Mouse (Mus musculus): ENCODE measurements around the gene Elane. TPM values are rescaled to one million over a fixed set of nuclear protein-coding genes. Genes with fewer than 3 reads are reported as not detected.

Gene Elane
- polyA plus RNA-seq (2016; fragmentation: Nextera tagmentation; extraction: Ambion mirVana) = 12.1 and 15.4 TPM in 2 replicates

GRCm38 (mm10) chr10:79886054-79886453 lies at the start of gene Elane:
TSS of gene Elane (plus strand) at chr10:79886247.
- WGBS (ENCODE audit: insufficient replicate concordance) = 57% methylated on average over 6 of the region's 6 CpGs
- H3K27ac ChIP-seq = no peak within 1 kb of the TSS
- H3K27me3 ChIP-seq (replicated peaks) = peaks cover 23% of the 10 kb centered on the region; the same call in 1 of the 2 replicates
- H3K9ac ChIP-seq = no peak within 1 kb of the TSS
- no peaks in the 10 kb centered on the region for H3K9me3 ChIP-seq (replicated peaks)
- H3K4me3 ChIP-seq = no peak within 1 kb of the TSS
- H3K36me3 ChIP-seq = no peaks in the 10 kb centered on the region
- H3K4me1 ChIP-seq = peaks cover 29% of the 10 kb centered on the region
- no peak for ATAC-seq
- H3K4me2 ChIP-seq = no peak within 1 kb of the TSS

DNA sequence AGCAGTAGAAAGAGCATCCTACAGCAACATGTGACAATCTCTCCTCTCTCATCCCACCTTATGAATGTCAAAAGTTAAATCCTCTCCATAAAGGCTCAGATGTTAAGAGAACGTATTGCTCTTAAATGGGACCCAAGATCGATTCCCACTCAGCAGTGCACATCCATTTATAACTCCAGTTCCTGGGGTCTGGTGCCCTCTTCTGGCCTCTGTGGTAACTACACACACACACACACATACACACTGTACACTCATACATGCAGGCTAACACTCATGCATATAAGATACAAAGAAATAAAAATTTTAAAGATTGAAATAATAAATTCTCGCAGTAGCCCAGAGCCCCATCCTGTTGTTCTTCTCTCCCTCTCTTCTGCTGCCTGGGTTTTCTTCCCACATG lies 49.1 kb upstream of the Elane start:
- Histone ChIP-seq H3K4me2 (no peak overlapping the region), H3K27ac (no peak overlapping the region), H3K9ac (no peak overlapping the region), H3K36me3 (no peaks in the 10 kb centered on the region), H3K4me1 (peaks cover 22% of the 10 kb centered on the region), H3K9me3 (replicated peaks) (no peaks in the 10 kb centered on the region), H3K4me3 (no peak overlapping the region), H3K27me3 (replicated peaks) (no peaks in the 10 kb centered on the region)
- WGBS (ENCODE audit: insufficient replicate concordance) = 88% methylated on average over 3 of the region's 3 CpGs
- no peak for ATAC-seq

GRCm38 (mm10) chr10:79838151-79838550 lies 47.9 kb upstream of the Elane start:
- no peak overlapping the region for H3K27ac ChIP-seq
- ATAC-seq = no peak
- H3K4me2 ChIP-seq = no peak overlapping the region
- H3K9ac ChIP-seq = no peak overlapping the region
- no peak overlapping the region for H3K4me3 ChIP-seq
- H3K4me1 ChIP-seq = peaks cover 22% of the 10 kb centered on the region
- no peaks in the 10 kb centered on the region for H3K9me3 ChIP-seq (replicated peaks)
- 25% methylated on average over 2 of the region's 2 CpGs for WGBS (ENCODE audit: insufficient replicate concordance)
- H3K36me3 ChIP-seq = no peaks in the 10 kb centered on the region
- H3K27me3 ChIP-seq (replicated peaks) = no peaks in the 10 kb centered on the region

DNA sequence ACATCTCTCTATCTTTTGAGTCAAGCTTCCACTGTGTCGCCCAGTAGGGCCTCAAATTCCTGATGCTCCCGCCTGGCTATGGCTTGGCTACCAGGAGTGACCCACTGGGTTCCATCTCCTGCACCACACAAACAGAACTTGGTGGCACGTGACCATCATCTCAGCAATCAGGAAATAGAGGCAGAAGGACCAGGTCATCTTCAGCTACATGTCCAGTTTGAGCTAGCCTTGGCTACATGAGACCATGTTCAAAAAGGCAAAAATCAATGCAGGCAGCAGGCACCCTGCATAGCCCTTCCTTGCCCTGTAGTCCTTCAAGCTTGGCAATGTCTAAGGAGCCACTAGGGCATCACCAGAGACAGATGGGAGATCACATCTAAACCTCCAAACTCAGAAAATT lies 46.0 kb upstream of the Elane start:
- H3K27ac ChIP-seq = peak overlapping the region; percentile 64; the same call in 1 of the 2 replicates
- no peak overlapping the region for H3K4me3 ChIP-seq

GRCm38 (mm10) chr10:79840644-79841551 lies 45.1 kb upstream of the Elane start:
- Histone ChIP-seq H3K4me1 (peaks cover 15% of the 10 kb centered on the region), H3K9me3 (replicated peaks) (no peaks in the 10 kb centered on the region), H3K27me3 (replicated peaks) (0 out of 2 replicates have a peak, but pooled peaks cover 8% of the 10 kb centered on the region), H3K4me3 (peak overlapping the region; percentile 46), H3K27ac (peak overlapping the region; percentile 64), H3K9ac (peak overlapping the region; percentile 63), H3K36me3 (no peaks in the 10 kb centered on the region), H3K4me2 (peak overlapping the region; percentile 76)
- peak; percentile 74 for ATAC-seq
- WGBS (ENCODE audit: insufficient replicate concordance) = 2% methylated on average over 24 of the region's 24 CpGs

More for the DNA sequence above, 46.0 kb upstream of the Elane start:
- WGBS (ENCODE audit: insufficient replicate concordance) = 66% methylated on average over 3 of the region's 3 CpGs
- ATAC-seq = no peak
- H3K4me2 ChIP-seq = peak overlapping the region; percentile 76
- 0 out of 2 replicates have a peak, but pooled peaks cover 8% of the 10 kb centered on the region for H3K27me3 ChIP-seq (replicated peaks)
- H3K9ac ChIP-seq = no peak overlapping the region
- H3K9me3 ChIP-seq (replicated peaks) = no peaks in the 10 kb centered on the region
- no peaks in the 10 kb centered on the region for H3K36me3 ChIP-seq
- peaks cover 15% of the 10 kb centered on the region for H3K4me1 ChIP-seq

- Histone ChIP-seq H3K4me1 (peaks cover 15% of the 10 kb centered on the region), H3K4me2 (no peak overlapping the region), H3K27ac (no peak overlapping the region), H3K4me3 (no peak overlapping the region), H3K9me3 (replicated peaks) (no peaks in the 10 kb centered on the region), H3K9ac (no peak overlapping the region), H3K36me3 (no peaks in the 10 kb centered on the region), H3K27me3 (replicated peaks) (0 out of 2 replicates have a peak, but pooled peaks cover 8% of the 10 kb centered on the region)
- ATAC-seq = no peak
- WGBS (ENCODE audit: insufficient replicate concordance) = 69% methylated on average over 3 of the region's 3 CpGs
Observed at GRCm38 (mm10) chr10:79842322-79842721, 43.7 kb upstream of the Elane start.

DNA sequence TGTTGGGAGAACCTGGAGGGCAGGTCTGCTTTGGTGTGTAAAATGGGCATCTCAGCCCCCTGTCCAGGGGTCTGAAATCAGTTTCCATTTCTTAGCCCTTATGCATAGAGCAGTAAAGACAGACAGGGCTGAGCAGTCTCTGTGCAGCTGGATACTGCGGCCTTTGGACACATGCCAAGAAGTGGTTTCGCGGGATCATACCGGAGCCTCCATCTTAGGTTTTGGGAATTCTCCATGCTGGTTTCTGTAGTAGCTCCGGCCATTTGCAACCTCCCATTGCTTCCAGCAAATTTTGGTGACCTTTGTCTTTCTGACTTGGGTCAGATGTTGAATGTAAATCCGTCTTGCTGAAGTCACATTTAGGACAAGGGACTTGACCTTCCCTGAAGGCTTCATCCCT lies 42.6 kb upstream of the Elane start:
- Histone ChIP-seq H3K9me3 (replicated peaks) (no peaks in the 10 kb centered on the region), H3K27me3 (replicated peaks) (0 out of 2 replicates have a peak, but pooled peaks cover 8% of the 10 kb centered on the region), H3K9ac (no peak overlapping the region), H3K4me1 (peaks cover 15% of the 10 kb centered on the region), H3K36me3 (no peaks in the 10 kb centered on the region), H3K4me2 (no peak overlapping the region), H3K27ac (no peak overlapping the region), H3K4me3 (no peak overlapping the region)
- ATAC-seq = no peak
- WGBS (ENCODE audit: insufficient replicate concordance) = 72% methylated on average over 6 of the region's 6 CpGs

DNA sequence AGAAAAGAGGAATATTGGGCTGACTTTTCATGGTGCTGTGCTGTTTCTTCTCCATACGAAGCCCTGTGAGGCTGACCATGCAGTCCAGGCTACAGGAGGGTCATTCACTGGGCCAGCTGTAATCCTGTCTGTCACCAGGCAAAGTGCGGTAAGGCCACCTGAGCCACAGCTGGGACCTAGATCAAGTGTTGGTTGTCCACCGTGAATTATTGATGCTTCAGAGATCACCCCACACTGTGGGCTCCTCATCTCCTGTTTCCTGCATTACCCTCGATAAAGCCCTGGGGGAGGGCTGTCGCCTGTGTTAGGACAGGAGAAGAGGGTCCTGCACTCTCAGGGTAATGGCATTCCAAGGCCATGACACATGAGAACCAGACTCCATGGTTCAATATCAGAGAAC lies 39.5 kb upstream of the Elane start:
- Histone ChIP-seq H3K9ac (no peak overlapping the region), H3K27ac (no peak overlapping the region), H3K4me2 (no peak overlapping the region), H3K4me1 (peaks cover 19% of the 10 kb centered on the region), H3K9me3 (replicated peaks) (no peaks in the 10 kb centered on the region), H3K36me3 (no peaks in the 10 kb centered on the region), H3K4me3 (no peak overlapping the region), H3K27me3 (replicated peaks) (0 out of 2 replicates have a peak, but pooled peaks cover 8% of the 10 kb centered on the region)
- 48% methylated on average over 5 of the region's 5 CpGs for WGBS (ENCODE audit: insufficient replicate concordance)
- ATAC-seq = no peak

GRCm38 (mm10) chr10:79849941-79850628 lies 36.0 kb upstream of the Elane start:
- Histone ChIP-seq H3K27ac (no peak overlapping the region), H3K9me3 (replicated peaks) (no peaks in the 10 kb centered on the region), H3K27me3 (replicated peaks) (no peaks in the 10 kb centered on the region), H3K36me3 (no peaks in the 10 kb centered on the region), H3K4me2 (no peak overlapping the region), H3K4me1 (peaks cover 41% of the 10 kb centered on the region), H3K9ac (no peak overlapping the region), H3K4me3 (no peak overlapping the region)
- 44% methylated on average over 8 of the region's 8 CpGs for WGBS (ENCODE audit: insufficient replicate concordance)
- ATAC-seq = no peak

DNA sequence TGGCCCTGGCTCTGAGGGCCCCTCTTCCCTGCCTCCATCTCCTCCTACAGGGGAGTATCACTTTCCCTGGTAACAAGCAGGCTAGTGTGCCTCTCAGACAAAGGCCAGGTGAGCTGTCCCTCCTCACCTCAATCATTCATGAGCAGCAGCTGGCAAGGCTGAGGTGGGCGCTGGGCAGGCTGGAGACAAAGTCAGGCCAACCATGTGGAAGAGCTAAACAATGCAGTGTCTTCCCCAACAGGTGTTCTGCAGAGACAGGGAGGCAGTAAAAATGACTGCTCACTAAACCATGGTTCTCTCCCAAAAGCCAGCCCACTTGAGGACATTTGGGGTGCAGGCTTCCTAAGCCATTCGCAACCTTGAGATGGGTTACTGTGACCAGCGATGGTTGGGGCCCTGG lies 34.4 kb upstream of the Elane start:
- Histone ChIP-seq H3K9ac (peak overlapping the region; percentile 85; the same call in 1 of the 2 replicates), H3K4me3 (no peak overlapping the region), H3K36me3 (peaks cover 9% of the 10 kb centered on the region), H3K9me3 (replicated peaks) (no peaks in the 10 kb centered on the region), H3K27ac (peak overlapping the region; percentile 99), H3K4me2 (peak overlapping the region; percentile 96), H3K4me1 (peaks cover 53% of the 10 kb centered on the region), H3K27me3 (replicated peaks) (no peaks in the 10 kb centered on the region)
- WGBS (ENCODE audit: insufficient replicate concordance) = 56% methylated on average over 3 of the region's 3 CpGs
- no peak for ATAC-seq

DNA sequence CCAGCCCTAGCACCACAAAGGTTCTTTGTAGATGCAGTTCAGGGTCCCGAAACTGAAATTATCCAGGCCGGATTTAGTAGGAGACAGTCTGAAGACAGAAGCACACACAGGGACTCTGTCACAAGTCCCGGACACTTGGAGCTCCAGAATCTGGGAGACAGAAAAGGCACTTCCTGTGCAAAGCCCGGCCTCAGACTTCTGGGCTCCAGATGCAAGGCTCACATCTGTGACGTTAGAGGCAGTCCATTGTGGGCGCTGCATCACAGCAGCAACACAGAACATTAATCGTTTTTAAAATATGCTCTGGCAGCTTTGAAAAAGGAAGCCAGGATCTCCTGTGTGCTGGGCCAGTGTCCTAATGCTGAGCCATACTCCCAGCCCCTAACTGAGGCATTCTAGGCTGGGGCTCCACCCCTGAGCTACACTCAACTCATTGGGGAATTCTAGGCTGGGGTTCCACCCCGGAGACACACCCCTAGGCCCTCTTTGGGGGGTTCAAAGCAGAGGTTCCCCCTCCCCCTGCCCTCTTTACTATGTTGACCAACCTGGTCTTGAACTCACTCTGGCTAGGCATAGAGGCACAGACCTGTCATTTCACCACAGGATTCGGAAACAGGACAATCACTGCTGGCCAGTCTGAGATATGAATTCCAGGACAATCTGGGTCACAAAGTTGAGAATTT lies 33.8 kb upstream of the Elane start:
- H3K4me1 ChIP-seq = peaks cover 59% of the 10 kb centered on the region
- H3K9me3 ChIP-seq (replicated peaks) = no peaks in the 10 kb centered on the region

More for the DNA sequence above, 33.8 kb upstream of the Elane start:
- Histone ChIP-seq H3K4me2 (peak overlapping the region; percentile 96), H3K27me3 (replicated peaks) (no peaks in the 10 kb centered on the region), H3K27ac (peak overlapping the region; percentile 99), H3K9ac (peak overlapping the region; percentile 85), H3K4me3 (peak overlapping the region; percentile 93), H3K36me3 (peaks cover 15% of the 10 kb centered on the region)
- ATAC-seq = no peak
- WGBS (ENCODE audit: insufficient replicate concordance) = 48% methylated on average over 9 of the region's 9 CpGs
